Mouse (Mus musculus) ES-Bruce4 (cell line): ENCODE measurements around the gene 4930505A04Rik. TPM values are rescaled to one million over a fixed set of nuclear protein-coding genes. Genes with fewer than 3 reads are reported as not detected.

ENCODE experiments used
- H3K27ac ChIP-seq: 2 replicates; pipeline ENCODE4 v1.5.1; 2012; ENCODE audit warnings: low read length, inconsistent platforms; ENCODE audit not compliant: insufficient read depth
- H3K27me3 ChIP-seq: 2 replicates; pipeline ENCODE4 v1.6.1; 2012; ENCODE audit warnings: mild to moderate bottlenecking, low read length, inconsistent platforms; ENCODE audit not compliant: control insufficient read depth, poor library complexity, insufficient read depth, severe bottlenecking
- H3K36me3 ChIP-seq: 2 replicates; pipeline ENCODE4 v1.6.1; 2012; ENCODE audit warnings: inconsistent platforms, mild to moderate bottlenecking, low read length, moderate library complexity; ENCODE audit not compliant: control insufficient read depth, poor library complexity, insufficient read depth, severe bottlenecking
- H3K4me1 ChIP-seq: one replicate; pipeline ENCODE4 v1.8.1; 2011; ENCODE audit warnings: low read length; ENCODE audit not compliant: control insufficient read depth, insufficient read depth
- H3K4me3 ChIP-seq: 2 replicates; pipeline ENCODE4 v1.5.1; 2011; ENCODE audit warnings: low read depth, mild to moderate bottlenecking, low read length
- H3K9ac ChIP-seq: 2 replicates; pipeline ENCODE4 v1.6.1; 2012; ENCODE audit warnings: low read depth, mild to moderate bottlenecking, inconsistent platforms; ENCODE audit not compliant: poor library complexity, severe bottlenecking
- H3K9me3 ChIP-seq: replicated peaks from 2 replicates; pipeline ENCODE4 v1.6.1; 2012; ENCODE audit warnings: mild to moderate bottlenecking, low read length, inconsistent platforms; ENCODE audit not compliant: control insufficient read depth, poor library complexity, insufficient read depth, severe bottlenecking
- CTCF ChIP-seq: IDR thresholded peaks from one replicate; pipeline ENCODE4 v1.8.1; 2011; ENCODE audit warnings: low read depth, low read length
- EP300 ChIP-seq: IDR thresholded peaks from 2 replicates; pipeline ENCODE4 v1.6.1; 2011; ENCODE audit warnings: low read depth, low read length; ENCODE audit not compliant: insufficient read depth
- POLR2A ChIP-seq: IDR thresholded peaks from one replicate; pipeline ENCODE4 v1.8.1; 2011; ENCODE audit warnings: low read length; ENCODE audit not compliant: insufficient read depth
- polyA plus RNA-seq: library from polyadenylated mRNA; stranded (reverse); fragments of >200 nt; gene quantifications from 2 replicates; pipeline ENCODE4 v1.2.4, GENCODE M21; 2011; ENCODE audit warnings: low read depth; ENCODE audit not compliant: missing spikeins, insufficient read depth, insufficient read length

The 4930505A04Rik gene
- polyA plus RNA-seq, 1 experiment, result not detected

GRCm38 (mm10) chr11:30491515-30492260 is 20.1 kb upstream of the 4930505A04Rik start:
- Histone ChIP-seq H3K27ac (peak overlapping the region; percentile 90), H3K4me3 (no peak overlapping the region), H3K9ac (no peak overlapping the region), H3K9me3 (peaks cover 47% of the 10 kb centered on the region), H3K36me3 (no peaks in the 10 kb centered on the region; the same call in 1 of the 2 replicates), H3K4me1 (peaks cover 1% of the 10 kb centered on the region), H3K27me3 (no peaks in the 10 kb centered on the region)
- no peak for TF ChIP-seq EP300
- TF ChIP-seq POLR2A, result no peak
- no peak for TF ChIP-seq CTCF

- Histone ChIP-seq H3K9ac (no peak overlapping the region), H3K4me1 (peaks cover 1% of the 10 kb centered on the region), H3K9me3 (peaks cover 14% of the 10 kb centered on the region), H3K27me3 (no peaks in the 10 kb centered on the region), H3K4me3 (no peak overlapping the region), H3K27ac (no peak overlapping the region), H3K36me3 (no peaks in the 10 kb centered on the region)
- TF ChIP-seq POLR2A (no peak), EP300 (no peak), CTCF (no peak)
These were observed 16.6 kb upstream of the 4930505A04Rik start for GRCm38 (mm10) chr11:30488183-30488582.

GRCm38 (mm10) chr11:30483286-30483685 is 11.7 kb upstream of the 4930505A04Rik start:
- Histone ChIP-seq H3K4me3 (no peak overlapping the region), H3K27ac (no peak overlapping the region), H3K27me3 (no peaks in the 10 kb centered on the region), H3K4me1 (no peaks in the 10 kb centered on the region), H3K9me3 (no peaks in the 10 kb centered on the region), H3K36me3 (no peaks in the 10 kb centered on the region), H3K9ac (no peak overlapping the region)
- TF ChIP-seq CTCF (no peak), POLR2A (no peak), EP300 (no peak)

- no peak overlapping the region for H3K9ac ChIP-seq
- no peak for TF ChIP-seq EP300
- no peak for TF ChIP-seq POLR2A
- no peak for TF ChIP-seq CTCF
- no peaks in the 10 kb centered on the region for H3K4me1 ChIP-seq
- no peaks in the 10 kb centered on the region for H3K36me3 ChIP-seq
- no peaks in the 10 kb centered on the region for H3K9me3 ChIP-seq
- no peak overlapping the region for H3K27ac ChIP-seq
- no peaks in the 10 kb centered on the region for H3K27me3 ChIP-seq
- no peak overlapping the region for H3K4me3 ChIP-seq
These were observed 440 bp downstream of the 4930505A04Rik start for GRCm38 (mm10) chr11:30471187-30471586.

- H3K27ac ChIP-seq, result no peak overlapping the region
- no peak overlapping the region for H3K9ac ChIP-seq
- H3K9me3 ChIP-seq, result peaks cover 3% of the 10 kb centered on the region; the same call in 1 of the 2 replicates
- no peak overlapping the region for H3K4me3 ChIP-seq
- H3K36me3 ChIP-seq, result no peaks in the 10 kb centered on the region
- TF ChIP-seq EP300 (no peak), CTCF (no peak), POLR2A (no peak)
- no peaks in the 10 kb centered on the region; the same call in 1 of the 2 replicates for H3K27me3 ChIP-seq
- no peaks in the 10 kb centered on the region for H3K4me1 ChIP-seq
These were observed 17.3 kb downstream of the 4930505A04Rik start for GRCm38 (mm10) chr11:30454331-30454730.

GRCm38 (mm10) chr11:30448126-30448525 is 23.5 kb downstream of the 4930505A04Rik start:
- H3K27ac ChIP-seq, result no peak overlapping the region
- TF ChIP-seq POLR2A (no peak), EP300 (no peak), CTCF (no peak)
- H3K9me3 ChIP-seq, result peaks cover 11% of the 10 kb centered on the region
- H3K4me1 ChIP-seq, result no peaks in the 10 kb centered on the region
- no peak overlapping the region for H3K4me3 ChIP-seq
- no peaks in the 10 kb centered on the region for H3K36me3 ChIP-seq
- H3K27me3 ChIP-seq, result no peaks in the 10 kb centered on the region
- no peak overlapping the region for H3K9ac ChIP-seq
